Mouse (Mus musculus) hindbrain, embryonic 11.5 days (tissue): ENCODE results near the gene Taldo1. TPM values are rescaled to one million over a fixed set of nuclear protein-coding genes. Genes with fewer than 3 reads are reported as not detected.

Experiments used
- ATAC-seq: fragments of 200-750 bp; cut with Nextera tagmentation; 2 replicates; pipeline ENCODE4 v1.8.0; 2017; ENCODE audit warnings: mild to moderate bottlenecking, moderate TSS enrichment, moderate library complexity; ENCODE audit not compliant: low FRiP score
- DNase-seq: peaks from one replicate; pipeline ENCODE4 v3.0.0-alpha.2; 2015; ENCODE audit warnings: low spot score
- H3K27ac ChIP-seq: fragments of 300-500 bp; sonication (generic); 2 replicates; pipeline ENCODE4 v1.5.1; 2014; ENCODE audit warnings: mild to moderate bottlenecking, low read depth, low read length
- H3K27me3 ChIP-seq: fragments of 300-500 bp; sonication (generic); 2 replicates; pipeline ENCODE4 v1.6.1; 2014; ENCODE audit warnings: mild to moderate bottlenecking, low read length, moderate library complexity, mixed read lengths; ENCODE audit not compliant: control insufficient read depth, insufficient read depth
- H3K36me3 ChIP-seq: fragments of 300-500 bp; sonication (generic); 2 replicates; pipeline ENCODE4 v1.6.1; 2014; ENCODE audit warnings: mild to moderate bottlenecking, low read length, moderate library complexity, mixed read lengths; ENCODE audit not compliant: control insufficient read depth, insufficient read depth
- H3K4me1 ChIP-seq: fragments of 300-500 bp; sonication (generic); replicated peaks from 2 replicates; pipeline ENCODE4 v1.6.1; 2014; ENCODE audit warnings: low read length, mixed read lengths; ENCODE audit not compliant: control insufficient read depth, insufficient read depth
- H3K4me2 ChIP-seq: fragments of 300-500 bp; sonication (generic); replicated peaks from 2 replicates; pipeline ENCODE4 v1.6.1; 2014; ENCODE audit warnings: mild to moderate bottlenecking, low read depth, low read length
- H3K4me3 ChIP-seq: fragments of 300-500 bp; sonication (generic); 2 replicates; pipeline ENCODE4 v1.5.1; 2014; ENCODE audit warnings: low read depth, low read length
- H3K9ac ChIP-seq: fragments of 300-500 bp; sonication (generic); 2 replicates; pipeline ENCODE4 v1.6.1; 2014; ENCODE audit warnings: low read depth, low read length
- H3K9me3 ChIP-seq: fragments of 300-500 bp; sonication (generic); 2 replicates; pipeline ENCODE4 v1.6.1; 2016; ENCODE audit warnings: low read length; ENCODE audit not compliant: control insufficient read depth
- WGBS: fragments of 180-500 bp; shearing (Covaris S2); extraction: QIAGEN DNeasy Blood & Tissue Kit; methylation state at CpG from one replicate; pipeline ENCODE4 v1.1.7; 2014; 5-methylcytosine and 5-hydroxymethylcytosine counted together
- polyA plus RNA-seq: library from polyadenylated mRNA; unstranded; fragments of >200 nt; fragmentation: Nextera tagmentation; extraction: Ambion mirVana; gene quantifications from 2 replicates; pipeline ENCODE4 v1.2.1, GENCODE M21; 2014

The Taldo1 gene
- polyA plus RNA-seq, 1 experiment from 2014 or later = 389 TPM

DNA sequence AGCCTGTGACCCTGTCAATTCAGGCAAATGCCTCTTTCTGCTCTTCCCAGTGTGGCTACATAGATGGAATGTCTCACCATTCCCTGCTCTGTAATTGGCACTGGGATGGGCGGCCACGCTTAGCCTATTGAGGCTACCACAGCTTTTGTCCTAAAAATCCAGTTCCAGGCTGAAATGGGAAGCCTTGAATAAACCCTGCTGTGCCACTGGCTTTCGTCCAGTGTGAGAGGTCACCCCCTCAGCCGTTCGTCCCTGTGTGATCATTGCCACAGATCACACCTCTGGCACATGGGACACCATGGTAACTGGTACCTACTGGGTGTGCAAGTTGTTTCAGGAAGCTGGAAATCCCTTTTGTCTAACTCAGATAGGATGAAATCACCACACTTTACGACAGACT lies 18.4 kb upstream of the Taldo1 start:
- Histone ChIP-seq H3K27me3 (no peaks in the 10 kb centered on the region), H3K4me1 (no peaks in the 10 kb centered on the region), H3K4me2 (no peak overlapping the region), H3K9me3 (no peaks in the 10 kb centered on the region), H3K27ac (no peak overlapping the region), H3K36me3 (no peaks in the 10 kb centered on the region), H3K9ac (no peak overlapping the region), H3K4me3 (no peak overlapping the region)
- DNase-seq (no peak), ATAC-seq (no peak)
- WGBS = 56% methylated on average over 6 of the region's 6 CpGs

DNA sequence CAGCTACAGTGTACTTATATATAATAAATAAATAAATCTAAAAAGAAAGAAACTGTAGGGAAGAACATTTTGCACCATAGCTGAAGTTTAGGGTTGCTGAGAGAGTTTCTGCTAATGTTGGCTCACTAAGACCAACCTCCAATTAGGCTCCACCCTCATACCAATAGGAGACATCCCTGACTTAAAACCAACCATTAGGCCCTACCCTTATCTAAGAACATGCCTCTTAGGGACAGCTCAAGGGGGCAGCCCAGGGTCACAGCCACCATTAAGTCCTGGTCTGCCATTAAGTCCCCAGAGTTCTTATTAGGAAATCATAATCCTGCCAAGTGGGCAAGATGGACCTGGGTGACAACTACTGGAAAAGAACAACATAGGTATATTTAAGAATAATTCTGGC lies 17.6 kb upstream of the Taldo1 start:
- Histone ChIP-seq H3K9me3 (no peaks in the 10 kb centered on the region), H3K4me1 (no peaks in the 10 kb centered on the region), H3K27ac (no peak overlapping the region), H3K4me2 (no peak overlapping the region), H3K4me3 (no peak overlapping the region), H3K9ac (no peak overlapping the region), H3K36me3 (no peaks in the 10 kb centered on the region), H3K27me3 (no peaks in the 10 kb centered on the region)
- DNase-seq (no peak), ATAC-seq (no peak)

DNA sequence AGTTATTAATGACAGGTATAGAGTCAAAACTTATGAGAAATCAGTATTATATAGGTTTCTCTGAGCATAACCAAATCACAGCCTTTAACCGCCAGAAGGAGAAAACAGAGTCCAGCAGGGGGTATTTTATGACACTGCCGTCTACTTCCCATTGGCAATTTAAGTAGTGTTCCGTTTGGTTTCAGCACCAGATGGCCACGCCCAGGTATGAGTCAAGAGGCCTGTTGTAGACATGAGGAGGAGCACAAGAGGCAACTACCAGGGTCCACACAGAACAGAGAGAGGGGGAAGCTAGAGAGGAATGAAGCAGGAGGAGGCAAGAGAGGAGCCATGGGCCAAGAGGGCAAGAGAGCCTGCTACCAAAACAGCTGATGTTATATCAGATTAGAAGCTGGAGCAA lies 12.4 kb upstream of the Taldo1 start:
- Histone ChIP-seq H3K27me3 (no peaks in the 10 kb centered on the region), H3K4me3 (no peak overlapping the region), H3K4me2 (no peak overlapping the region), H3K27ac (no peak overlapping the region), H3K9ac (no peak overlapping the region), H3K36me3 (no peaks in the 10 kb centered on the region), H3K4me1 (no peaks in the 10 kb centered on the region), H3K9me3 (no peaks in the 10 kb centered on the region)
- DNase-seq (no peak), ATAC-seq (no peak)
- 70% methylated on average over 4 of the region's 4 CpGs for WGBS

DNA sequence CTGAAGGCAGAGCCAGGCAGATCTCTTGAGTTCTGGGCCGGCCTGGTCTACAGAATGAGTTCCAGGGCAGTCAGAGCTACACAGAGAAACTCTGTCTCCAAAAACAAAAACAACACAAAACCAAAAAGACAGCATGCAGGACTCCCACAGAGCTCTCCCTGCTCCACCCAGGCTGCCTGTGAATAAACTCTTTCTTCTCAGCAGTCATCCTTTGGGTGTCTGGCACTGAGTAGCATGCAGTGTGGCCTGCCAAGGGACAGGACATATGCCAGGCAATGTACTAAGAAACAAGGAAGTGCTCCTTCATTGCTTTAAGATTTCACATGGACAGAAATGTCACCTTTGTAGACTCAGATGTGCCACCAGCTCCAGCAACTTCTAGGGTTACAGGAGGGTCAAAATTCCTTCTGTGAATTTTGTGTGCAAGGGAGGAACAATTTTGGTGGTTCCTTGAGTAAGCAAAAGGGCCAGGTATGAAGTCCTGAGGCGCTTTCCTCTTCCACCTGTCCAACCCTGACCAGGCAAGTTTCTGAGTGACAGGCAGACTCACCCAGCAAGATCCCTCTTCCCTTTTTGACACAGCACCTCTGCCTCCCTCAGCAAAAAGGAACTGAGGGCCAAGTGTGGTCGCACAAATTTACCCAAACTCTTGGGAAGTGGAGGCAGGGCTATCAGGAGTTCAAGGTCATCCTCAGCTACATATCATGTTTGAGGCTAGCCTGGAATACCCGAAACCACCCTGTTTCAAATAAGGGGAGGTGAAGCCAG lies 10.7 kb upstream of the Taldo1 start:
- DNase-seq = no peak
- Histone ChIP-seq H3K27me3 (no peaks in the 10 kb centered on the region), H3K4me3 (no peak overlapping the region), H3K27ac (no peak overlapping the region), H3K4me2 (no peak overlapping the region), H3K9me3 (no peaks in the 10 kb centered on the region), H3K4me1 (no peaks in the 10 kb centered on the region), H3K9ac (no peak overlapping the region), H3K36me3 (no peaks in the 10 kb centered on the region)
- WGBS = 75% methylated on average over 4 of the region's 4 CpGs
- no peak for ATAC-seq

DNA sequence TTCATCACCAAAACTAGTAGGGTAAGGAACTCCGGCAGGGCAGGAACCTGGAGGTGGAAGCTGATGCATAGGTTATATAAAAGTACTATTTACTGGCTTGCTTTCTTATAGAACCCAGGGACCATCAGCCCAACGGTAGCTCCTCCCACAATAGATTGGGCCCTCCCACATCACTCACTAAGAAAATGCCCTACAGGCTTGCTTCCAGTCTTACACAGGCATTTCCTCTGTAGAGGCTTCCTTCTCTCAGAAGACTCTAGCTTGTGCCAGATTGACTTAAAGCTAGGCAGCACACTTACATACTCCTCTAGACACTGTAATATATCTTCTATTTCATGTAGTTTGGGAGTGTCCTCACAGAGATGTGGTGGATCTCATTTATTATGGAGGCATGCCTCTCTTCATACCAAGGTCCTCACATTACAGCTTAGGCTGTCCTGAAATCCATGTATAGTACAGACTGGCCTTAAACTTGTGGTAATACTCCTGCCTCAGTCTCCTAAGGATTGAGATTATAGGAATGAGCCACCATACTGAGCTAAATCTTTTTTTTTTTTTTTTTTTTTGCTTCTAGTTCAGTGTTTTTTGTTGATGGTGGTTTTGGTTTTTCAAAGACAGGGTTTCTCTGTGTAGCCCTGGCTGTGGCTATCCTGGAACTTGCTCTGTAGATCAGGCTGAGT lies 4.1 kb upstream of the Taldo1 start:
- no peaks in the 10 kb centered on the region for H3K27me3 ChIP-seq
- no peak for DNase-seq
- 0 out of 2 replicates have a peak, but pooled peaks cover 3% of the 10 kb centered on the region for H3K4me1 ChIP-seq
- ATAC-seq = no peak
- no peak overlapping the region for H3K4me2 ChIP-seq
- H3K9me3 ChIP-seq = no peaks in the 10 kb centered on the region
- 58% methylated on average over 2 of the region's 2 CpGs for WGBS
- H3K27ac ChIP-seq = no peak overlapping the region
- H3K36me3 ChIP-seq = no peaks in the 10 kb centered on the region
- no peak overlapping the region for H3K4me3 ChIP-seq
- no peak overlapping the region for H3K9ac ChIP-seq

DNA sequence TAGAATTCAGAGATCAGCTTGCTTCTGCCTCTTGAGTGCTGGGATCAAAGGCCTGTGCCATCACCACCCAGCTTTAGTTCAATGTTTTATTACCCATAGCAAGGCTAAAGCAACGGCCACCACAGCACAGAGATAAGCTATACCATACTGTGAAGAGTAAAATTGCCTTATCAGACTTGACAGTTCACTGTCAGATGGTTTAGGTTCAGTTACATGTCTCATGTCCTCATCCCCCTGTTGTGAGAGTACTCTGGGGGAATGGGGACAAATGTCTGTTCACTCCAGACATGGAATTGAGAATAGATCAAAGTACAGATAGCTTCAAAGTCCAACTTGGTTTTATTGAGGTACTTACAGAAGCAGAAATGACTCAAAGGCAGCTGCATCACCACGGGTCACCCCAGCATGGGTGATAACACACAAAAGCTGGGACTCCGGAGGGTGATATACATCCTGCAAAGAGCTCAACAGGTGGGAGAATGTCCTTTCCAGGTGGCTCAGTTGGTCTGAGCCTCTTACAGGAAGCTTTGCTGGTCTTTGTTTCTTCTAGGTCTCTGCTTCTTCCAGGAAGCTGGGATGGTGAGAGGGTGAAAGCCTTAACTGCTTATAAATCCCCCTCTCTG lies 3.4 kb upstream of the Taldo1 start:
- ATAC-seq (no peak), DNase-seq (no peak)
- H3K4me1 ChIP-seq = 0 out of 2 replicates have a peak, but pooled peaks cover 6% of the 10 kb centered on the region
- no peaks in the 10 kb centered on the region for H3K9me3 ChIP-seq
- H3K9ac ChIP-seq = no peak overlapping the region
- no peaks in the 10 kb centered on the region for H3K27me3 ChIP-seq
- WGBS = 62% methylated on average over 3 of the region's 3 CpGs
- H3K36me3 ChIP-seq = no peaks in the 10 kb centered on the region
- H3K4me3 ChIP-seq = no peak overlapping the region
- no peak overlapping the region for H3K4me2 ChIP-seq
- no peak overlapping the region for H3K27ac ChIP-seq

DNA sequence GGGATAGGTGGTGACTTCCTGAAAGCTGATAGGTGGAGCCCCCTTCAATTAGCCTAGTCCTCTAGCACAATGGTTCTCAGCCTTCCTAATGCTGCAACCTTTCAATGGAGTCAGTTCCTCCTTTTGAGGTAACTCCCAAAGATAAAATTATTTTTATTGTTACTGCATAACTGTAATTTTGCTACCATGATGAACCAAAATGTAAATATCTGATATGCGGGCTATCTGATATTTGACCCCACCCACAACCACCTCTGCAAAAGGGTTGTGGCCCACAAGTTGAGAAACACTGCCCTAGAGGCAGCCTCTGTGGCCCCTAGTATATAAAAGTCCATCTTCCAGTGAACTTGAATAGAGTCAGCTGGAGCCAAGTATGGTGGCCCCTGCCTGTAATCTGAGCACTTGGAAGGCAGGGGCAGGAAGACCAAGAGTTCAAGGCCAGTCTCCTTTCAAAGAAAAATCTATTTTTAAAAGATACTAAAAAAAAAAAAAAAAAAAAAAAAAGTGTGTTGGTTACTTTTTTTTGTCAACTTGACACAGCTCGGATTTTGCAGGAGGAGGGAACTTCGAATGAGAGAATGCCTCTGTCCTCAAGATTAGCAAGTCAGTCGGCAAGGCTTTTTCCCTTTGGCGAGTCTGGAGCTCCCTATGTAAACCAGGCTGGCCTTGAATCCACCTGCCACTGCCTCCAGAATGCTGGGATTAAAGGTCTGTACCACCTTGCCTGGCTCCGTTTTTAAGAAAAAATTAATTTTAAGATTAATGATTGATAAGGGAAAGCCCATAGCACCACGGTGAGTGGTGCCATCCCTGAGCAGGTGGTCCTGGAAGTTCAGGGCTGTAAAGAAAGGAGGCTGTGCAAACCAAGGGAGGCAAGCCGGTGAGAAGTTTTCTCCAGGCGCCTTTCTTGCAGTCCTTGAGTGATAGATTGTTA lies 1.4 kb upstream of the Taldo1 start:
- Histone ChIP-seq H3K9ac (no peak overlapping the region), H3K27ac (no peak overlapping the region), H3K9me3 (no peaks in the 10 kb centered on the region), H3K27me3 (no peaks in the 10 kb centered on the region), H3K4me1 (0 out of 2 replicates have a peak, but pooled peaks cover 6% of the 10 kb centered on the region), H3K4me2 (no peak overlapping the region), H3K4me3 (no peak overlapping the region), H3K36me3 (no peaks in the 10 kb centered on the region)
- ATAC-seq = no peak
- DNase-seq = no peak
- 61% methylated on average over 9 of the region's 9 CpGs for WGBS

DNA sequence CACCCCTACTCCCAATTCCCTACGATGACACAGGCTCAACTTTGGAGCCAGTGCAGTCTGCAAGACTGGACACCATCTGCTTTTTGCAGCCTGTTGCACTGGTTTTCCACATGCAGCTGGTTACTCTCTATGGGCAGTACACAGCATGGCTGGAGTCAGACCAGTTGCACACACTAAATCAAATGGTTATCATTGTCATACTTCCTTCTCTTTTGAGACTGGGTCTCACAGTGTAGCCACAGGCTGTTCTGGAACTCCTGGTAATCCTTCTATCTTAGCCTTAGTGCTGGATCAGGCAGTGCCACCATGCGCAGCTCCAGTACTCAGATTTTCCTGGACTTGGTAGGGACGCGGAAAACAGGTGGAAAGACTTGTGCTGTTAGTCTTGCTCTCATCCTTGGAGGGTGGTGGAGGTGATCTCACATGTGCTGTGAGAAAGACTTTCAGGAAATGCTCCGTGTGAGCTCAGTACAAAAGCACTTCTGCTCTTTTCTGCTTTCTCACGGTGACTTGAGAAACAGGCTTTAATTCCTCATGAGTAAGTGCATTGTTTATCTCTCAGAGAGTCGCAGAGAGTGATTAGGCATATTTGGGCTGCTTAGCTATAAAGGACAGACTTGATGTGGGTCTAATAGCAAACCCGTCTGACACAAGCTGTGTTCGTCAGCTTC lies 688 bp downstream of the Taldo1 start:
- Histone ChIP-seq H3K4me3 (peak overlapping the region; percentile 72), H3K4me1 (0 out of 2 replicates have a peak, but pooled peaks cover 6% of the 10 kb centered on the region), H3K36me3 (peaks cover 2% of the 10 kb centered on the region; the same call in 1 of the 2 replicates), H3K4me2 (peak overlapping the region; percentile 68), H3K9me3 (no peaks in the 10 kb centered on the region), H3K9ac (peak overlapping the region; percentile 57), H3K27me3 (no peaks in the 10 kb centered on the region), H3K27ac (0 out of 2 replicates have a peak overlapping the region, but pooled peaks have one; percentile 9)
- ATAC-seq (peak; percentile 69), DNase-seq (no peak)
- 32% methylated on average over 9 of the region's 9 CpGs for WGBS
